In genomic region chr1:182398780-182399179, GRCm38 (mm10) we compare ENCODE assay signal across 12 mouse cellular contexts. TPM values are rescaled to one million over a fixed set of nuclear protein-coding genes. Genes with fewer than 3 reads are reported as not detected.
DNase-seq lines count a peak whose midpoint lies in the region; ATAC-seq and TF ChIP-seq lines count a peak whose summit lies in the region.
"Had no signal": no experiment of that assay in that cellular context is flagged by ENCODE, and none has a peak within 500 bp of the region (broad histone marks: within the 10 kb centered on the region; RNA-seq: fewer than 3 reads in every experiment).

No protein-coding gene starts in this region.

- no peak overlapping the region for H3K4me2 ChIP-seq in heart, embryonic 16.5 days (ENCODE audit: low read depth, low read length)
- H3K4me2 ChIP-seq in limb, embryonic 13.5 days (replicated peaks) = no peak overlapping the region
- no peak overlapping the region for H3K4me2 ChIP-seq in liver, postnatal 0 days (ENCODE audit: low read depth, low read length)
- no peak overlapping the region for H3K4me2 ChIP-seq in hindbrain, embryonic 12.5 days (replicated peaks)
- H3K4me2 ChIP-seq: heart, embryonic 11.5 days had no signal

- WGBS in heart, embryonic 16.5 days = 28% methylated on average over 3 of the region's 3 CpGs
- WGBS in limb, embryonic 13.5 days = 24% methylated on average over 3 of the region's 3 CpGs
- 63% methylated on average over 3 of the region's 3 CpGs for WGBS in liver, postnatal 0 days (ENCODE audit: insufficient replicate concordance)
- WGBS in hindbrain, embryonic 12.5 days = 83% methylated on average over 3 of the region's 3 CpGs

- TF ChIP-seq CTCF in liver, postnatal 0 days (IDR thresholded peaks at IDR 0.05; ENCODE audit: low read depth) = no peak

- no peak for DNase-seq in heart, adult 8-10 months (ENCODE audit: low spot score)
- peak; percentile 9 for DNase-seq in NIH3T3 (ENCODE audit: low read depth)
- peak; percentile 74 for DNase-seq in lung, postnatal 36 days
- DNase-seq in liver, postnatal 0 days = no peak
- DNase-seq in layer of hippocampus, adult 9-10 months (ENCODE audit: low spot score) = no peak
- DNase-seq: adrenal gland, adult 8-10 months; liver had no signal

- no peak overlapping the region for H3K4me3 ChIP-seq in heart, embryonic 16.5 days (ENCODE audit: low read length)
- no peak overlapping the region for H3K4me3 ChIP-seq in limb, embryonic 13.5 days
- no peak overlapping the region for H3K4me3 ChIP-seq in liver, postnatal 0 days (ENCODE audit: low read depth, low read length)
- H3K4me3 ChIP-seq in hindbrain, embryonic 12.5 days = no peak overlapping the region
- H3K4me3 ChIP-seq: megakaryocyte, embryonic 14.5 days had no signal

- ATAC-seq in heart, embryonic 16.5 days (replicated peaks; ENCODE audit: extremely low read depth, insufficient read depth, low FRiP score) = no peak; the same call in 1 of the 2 replicates
- peak; percentile 54; the same call in 1 of the 2 replicates for ATAC-seq in limb, embryonic 13.5 days (ENCODE audit: low FRiP score, low read depth)
- no peak for ATAC-seq in liver, postnatal 0 days
- ATAC-seq in hindbrain, embryonic 12.5 days (ENCODE audit: low FRiP score) = no peak

- no peak overlapping the region for H3K9ac ChIP-seq in heart, embryonic 16.5 days (ENCODE audit: low read length)
- H3K9ac ChIP-seq in limb, embryonic 13.5 days = no peak overlapping the region
- no peak overlapping the region for H3K9ac ChIP-seq in liver, postnatal 0 days (replicated peaks)
- no peak overlapping the region for H3K9ac ChIP-seq in hindbrain, embryonic 12.5 days

- no peaks in the 10 kb centered on the region for H3K36me3 ChIP-seq in heart, embryonic 16.5 days (ENCODE audit: control insufficient read depth, insufficient read depth)
- no peaks in the 10 kb centered on the region for H3K36me3 ChIP-seq in limb, embryonic 13.5 days
- H3K36me3 ChIP-seq in liver, postnatal 0 days (replicated peaks; ENCODE audit: insufficient read depth, low read length) = no peaks in the 10 kb centered on the region
- no peaks in the 10 kb centered on the region for H3K36me3 ChIP-seq in hindbrain, embryonic 12.5 days

- peaks cover 8% of the 10 kb centered on the region for H3K4me1 ChIP-seq in heart, embryonic 16.5 days (ENCODE audit: control insufficient read depth, insufficient read depth, low read length)
- peaks cover 26% of the 10 kb centered on the region for H3K4me1 ChIP-seq in limb, embryonic 13.5 days
- 0 out of 2 replicates have a peak, but pooled peaks cover 2% of the 10 kb centered on the region for H3K4me1 ChIP-seq in liver, postnatal 0 days (ENCODE audit: insufficient read depth)
- no peaks in the 10 kb centered on the region for H3K4me1 ChIP-seq in hindbrain, embryonic 12.5 days

- peak overlapping the region; percentile 45; the same call in 1 of the 2 replicates for H3K27ac ChIP-seq in heart, embryonic 16.5 days (ENCODE audit: low read length)
- H3K27ac ChIP-seq in limb, embryonic 13.5 days = 0 out of 2 replicates have a peak overlapping the region, but pooled peaks have one; percentile 22
- H3K27ac ChIP-seq in liver, postnatal 0 days (ENCODE audit: low read depth) = no peak overlapping the region
- no peak overlapping the region for H3K27ac ChIP-seq in hindbrain, embryonic 12.5 days

- no peaks in the 10 kb centered on the region for H3K9me3 ChIP-seq in heart, embryonic 16.5 days (replicated peaks; ENCODE audit: control insufficient read depth, low read length)
- H3K9me3 ChIP-seq in limb, embryonic 13.5 days = no peaks in the 10 kb centered on the region
- H3K9me3 ChIP-seq in liver, postnatal 0 days (ENCODE audit: low read length) = no peaks in the 10 kb centered on the region
- no peaks in the 10 kb centered on the region for H3K9me3 ChIP-seq in hindbrain, embryonic 12.5 days (replicated peaks)
- H3K9me3 ChIP-seq: megakaryocyte, embryonic 14.5 days had no signal

- H3K27me3 ChIP-seq in heart, embryonic 16.5 days (ENCODE audit: control insufficient read depth, insufficient read depth, low read length) = no peaks in the 10 kb centered on the region
- no peaks in the 10 kb centered on the region for H3K27me3 ChIP-seq in limb, embryonic 13.5 days
- H3K27me3 ChIP-seq in liver, postnatal 0 days (ENCODE audit: insufficient read depth, low read length) = no peaks in the 10 kb centered on the region
- H3K27me3 ChIP-seq in hindbrain, embryonic 12.5 days = no peaks in the 10 kb centered on the region

- no peak for TF ChIP-seq EP300 in liver, postnatal 0 days (IDR thresholded peaks at IDR 0.05; ENCODE audit: low read depth)

RNA-seq across cellular contexts. Expression of gene Trp53bp2, which starts 10.2 kb away (rescaled TPM):
- polyA plus RNA-seq in heart, embryonic 16.5 days (2015; fragmentation: Nextera tagmentation; extraction: Ambion mirVana) = 13.1 and 14.4 TPM in 2 replicates
- total RNA-seq in heart, adult 8-10 months (2022) = 10 to 100 TPM in 2 of 4 experiments, 1 to 10 TPM in 2; 9.7 to 11.2 (median 10.5) TPM
- polyA plus RNA-seq in limb, embryonic 13.5 days (2015; fragmentation: Nextera tagmentation; extraction: Ambion mirVana) = 25.0 and 25.1 TPM in 2 replicates
- 3.3 and 4.1 TPM in 2 replicates for polyA plus RNA-seq in liver, postnatal 0 days (2015; fragmentation: Nextera tagmentation; extraction: Ambion mirVana)
- 31.9 and 32.7 TPM in 2 replicates for polyA plus RNA-seq in hindbrain, embryonic 12.5 days (2016; fragmentation: Nextera tagmentation; extraction: Ambion mirVana)

RNA-seq across cellular contexts. Expression of gene Fbxo28, which starts 57.4 kb away (rescaled TPM):
- polyA plus RNA-seq in heart, embryonic 16.5 days (2015; fragmentation: Nextera tagmentation; extraction: Ambion mirVana) = 11.5 and 12.5 TPM in 2 replicates
- total RNA-seq in heart, adult 8-10 months (2022) = 10 to 100 TPM; 19.8 to 23.8 (median 21.8) TPM
- 19.6 TPM in 2 replicates for polyA plus RNA-seq in limb, embryonic 13.5 days (2015; fragmentation: Nextera tagmentation; extraction: Ambion mirVana)
- 4.7 and 4.9 TPM in 2 replicates for polyA plus RNA-seq in liver, postnatal 0 days (2015; fragmentation: Nextera tagmentation; extraction: Ambion mirVana)
- polyA plus RNA-seq in hindbrain, embryonic 12.5 days (2016; fragmentation: Nextera tagmentation; extraction: Ambion mirVana) = 35.9 and 36.5 TPM in 2 replicates

Comparison
In these comparisons a context has a peak if more than half of its experiments do, and no peak if none do; other contexts are left out.
1. H3K27ac ChIP-seq: peak in heart, embryonic 16.5 days (single experiment) and limb, embryonic 13.5 days (single experiment); none in liver, postnatal 0 days (single experiment) and hindbrain, embryonic 12.5 days (single experiment).
2. DNase-seq: peak in NIH3T3 (single experiment) and lung, postnatal 36 days (single experiment); none in heart, adult 8-10 months (single experiment), liver, postnatal 0 days (single experiment) and layer of hippocampus, adult 9-10 months (single experiment).